Mouse (Mus musculus): ENCODE results near the gene Cdc26.

DNA sequence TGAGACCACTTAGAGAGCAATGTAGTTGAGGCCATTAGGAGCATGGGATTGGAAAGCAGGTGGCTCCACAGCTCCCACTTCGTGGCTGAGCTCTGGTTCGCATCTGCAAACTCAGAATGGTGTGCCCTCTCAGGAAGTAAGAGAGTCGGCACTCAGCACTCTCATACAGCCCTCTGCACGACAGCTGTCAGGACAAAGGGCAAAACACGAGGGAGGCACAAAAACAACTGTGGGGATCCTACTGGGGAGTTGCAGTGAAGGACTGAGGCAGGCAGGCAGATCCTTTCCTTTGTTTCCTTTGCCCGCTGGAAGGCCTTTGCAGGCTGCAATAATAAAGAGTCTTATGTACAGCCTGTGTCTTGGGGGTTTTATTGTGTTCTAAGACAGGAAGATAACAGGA, 15.0 kb downstream of the Cdc26 start:
- no peak for TF ChIP-seq CTCF (IDR thresholded peaks at IDR 0.05; ENCODE audit: insufficient read depth, low read depth, low read length)
- TF ChIP-seq POLR2A (IDR thresholded peaks at IDR 0.05; ENCODE audit: insufficient read depth, low read depth, low read length), result no peak
